Mouse (Mus musculus) R1 (cell line): Measurements from ENCODE around the gene Magi1.

Source experiments
- DNase-seq: peaks from one replicate; pipeline ENCODE4 v3.0.0-alpha.2; 2018; ENCODE audit warnings: low read depth, low spot score

Magi1 gene

GRCm38 (mm10) chr6:93897512-93897911 lies 386.2 kb downstream of the Magi1 start:
- DNase-seq: no peak

GRCm38 (mm10) chr6:93895721-93896120 lies 388.0 kb downstream of the Magi1 start:
- no peak for DNase-seq

GRCm38 (mm10) chr6:93893956-93894355 lies 389.8 kb downstream of the Magi1 start:
- no peak for DNase-seq

- peak; percentile 28 for DNase-seq
Measured at GRCm38 (mm10) chr6:93892922-93893321, 390.8 kb downstream of the Magi1 start.

- no peak for DNase-seq
Measured at GRCm38 (mm10) chr6:93890011-93890410, 393.7 kb downstream of the Magi1 start.

- no peak for DNase-seq
Measured at GRCm38 (mm10) chr6:93877337-93877736, 406.4 kb downstream of the Magi1 start.

GRCm38 (mm10) chr6:93874936-93875335 lies 408.8 kb downstream of the Magi1 start:
- no peak for DNase-seq

GRCm38 (mm10) chr6:93874376-93874775 lies 409.3 kb downstream of the Magi1 start:
- no peak for DNase-seq

GRCm38 (mm10) chr6:93873536-93873935 lies 410.2 kb downstream of the Magi1 start:
- DNase-seq: peak; percentile 98

- no peak for DNase-seq
Measured at GRCm38 (mm10) chr6:93871516-93871915, 412.2 kb downstream of the Magi1 start.

GRCm38 (mm10) chr6:93870023-93870422 lies 413.7 kb downstream of the Magi1 start:
- DNase-seq: peak; percentile 45

- no peak for DNase-seq
Measured at GRCm38 (mm10) chr6:93862263-93862662, 421.5 kb downstream of the Magi1 start.

GRCm38 (mm10) chr6:93856783-93857182 lies 426.9 kb downstream of the Magi1 start:
- no peak for DNase-seq

- peak; percentile 33 for DNase-seq
Measured at GRCm38 (mm10) chr6:93855806-93856641, 427.7 kb downstream of the Magi1 start.

GRCm38 (mm10) chr6:93848942-93849790 lies 434.6 kb downstream of the Magi1 start:
- peak; percentile 98 for DNase-seq

- no peak for DNase-seq
Measured at GRCm38 (mm10) chr6:93845498-93845897, 438.2 kb downstream of the Magi1 start.

- DNase-seq: no peak
Measured at GRCm38 (mm10) chr6:93845080-93845479, 438.6 kb downstream of the Magi1 start.

GRCm38 (mm10) chr6:93844576-93844975 lies 439.1 kb downstream of the Magi1 start:
- no peak for DNase-seq

- no peak for DNase-seq
Measured at GRCm38 (mm10) chr6:93838398-93838797, 445.3 kb downstream of the Magi1 start.

GRCm38 (mm10) chr6:93836585-93836984 lies 447.1 kb downstream of the Magi1 start:
- no peak for DNase-seq

- no peak for DNase-seq
Measured at GRCm38 (mm10) chr6:93835211-93835610, 448.5 kb downstream of the Magi1 start.

GRCm38 (mm10) chr6:93828262-93828661 lies 455.5 kb downstream of the Magi1 start:
- DNase-seq: no peak

GRCm38 (mm10) chr6:93826875-93827274 lies 456.8 kb downstream of the Magi1 start:
- no peak for DNase-seq
